Mouse (Mus musculus) kidney, adult 2 months (tissue): ENCODE measurements around the gene Atg10. TPM values are rescaled to one million over a fixed set of nuclear protein-coding genes. Genes with fewer than 3 reads are reported as not detected.
A peak's percentile ranks its signal among the peaks of the same experiment; 100 is the strongest.

Source experiments
- DNase-seq: peaks from one replicate; pipeline ENCODE4 v3.0.0; 2021
- H3K27ac ChIP-seq: fragments of 200-500 bp; 2 replicates; pipeline ENCODE4 v1.5.1; 2012; ENCODE audit warnings: low read depth, low read length, control low read depth, inconsistent platforms; ENCODE audit not compliant: insufficient read depth
- H3K27me3 ChIP-seq: fragments of 200-500 bp; replicated peaks from 2 replicates; pipeline ENCODE4 v1.6.1; 2012; ENCODE audit warnings: mild to moderate bottlenecking, moderate library complexity, low read length, inconsistent platforms; ENCODE audit not compliant: control insufficient read depth, insufficient read depth
- H3K36me3 ChIP-seq: fragments of 200-500 bp; 2 replicates; pipeline ENCODE4 v1.6.1; 2012; ENCODE audit warnings: mild to moderate bottlenecking, moderate library complexity, low read length, inconsistent platforms; ENCODE audit not compliant: control insufficient read depth, insufficient read depth
- H3K4me1 ChIP-seq: fragments of 200-500 bp; 2 replicates; pipeline ENCODE4 v1.6.1; 2011; ENCODE audit warnings: low read length; ENCODE audit not compliant: control insufficient read depth, insufficient read depth
- H3K4me3 ChIP-seq: fragments of 200-500 bp; 2 replicates; pipeline ENCODE4 v1.5.1; 2011; ENCODE audit warnings: mild to moderate bottlenecking, low read depth, low read length, control low read depth; ENCODE audit not compliant: insufficient read depth
- CTCF ChIP-seq: fragments of 200-500 bp; conservative IDR thresholded peaks from 2 replicates; pipeline ENCODE4 v1.5.1; 2011; ENCODE audit warnings: low read depth, mild to moderate bottlenecking, control low read depth, low read length, moderate library complexity, mixed read lengths; ENCODE audit not compliant: insufficient read depth, insufficient read length
- POLR2A ChIP-seq: fragments of 200-500 bp; IDR thresholded peaks from one replicate; pipeline ENCODE4 v1.6.1; 2011; ENCODE audit warnings: low read depth, low read length, control low read depth
- WGBS: fragments of 180-500 bp; shearing (Covaris S2); methylation state at CpG from one replicate; pipeline ENCODE4 v1.1.7; 2018; 5-methylcytosine and 5-hydroxymethylcytosine counted together
- polyA plus RNA-seq: library from polyadenylated mRNA; depleted of rRNA; stranded (reverse); fragments of >200 nt; gene quantifications from 2 replicates; pipeline ENCODE4 v1.2.3, GENCODE M21; 2012

Atg10 gene
- polyA plus RNA-seq, 1 experiment = 7.8 TPM

DNA sequence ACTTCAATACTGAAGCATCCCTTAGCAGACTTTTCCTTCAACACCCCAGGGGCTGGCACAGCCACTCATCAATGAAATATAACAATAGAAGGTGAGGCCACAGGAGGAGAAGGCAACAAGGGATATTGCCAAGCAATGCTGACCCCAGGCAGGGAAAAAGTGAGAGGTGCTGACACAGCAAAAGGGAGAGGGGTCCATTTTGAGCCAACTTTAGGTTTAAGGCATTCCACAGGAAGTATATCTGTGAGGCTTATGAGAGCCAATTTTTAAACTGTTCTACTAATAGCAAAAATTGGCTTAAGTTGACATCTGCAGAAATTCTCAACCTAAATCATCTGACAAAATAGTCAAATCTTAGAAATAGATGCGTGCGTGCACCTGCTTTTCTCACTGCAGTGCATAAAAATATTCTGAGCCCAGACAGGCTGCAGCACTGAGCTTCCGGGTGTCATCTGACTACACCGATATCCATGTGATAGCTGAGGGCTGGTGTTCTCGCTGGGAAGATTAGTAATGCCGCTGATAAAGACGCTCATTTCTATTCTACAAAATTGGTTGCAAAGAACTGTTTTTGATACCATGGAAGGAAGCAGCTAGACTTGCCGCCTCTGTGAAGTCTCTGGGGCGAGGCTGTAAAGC, 116.3 kb downstream of the Atg10 start:
- TF ChIP-seq CTCF = no peak
- TF ChIP-seq POLR2A = no peak
- DNase-seq = no peak
- WGBS = 96% methylated on average over 9 of the region's 9 CpGs

DNA sequence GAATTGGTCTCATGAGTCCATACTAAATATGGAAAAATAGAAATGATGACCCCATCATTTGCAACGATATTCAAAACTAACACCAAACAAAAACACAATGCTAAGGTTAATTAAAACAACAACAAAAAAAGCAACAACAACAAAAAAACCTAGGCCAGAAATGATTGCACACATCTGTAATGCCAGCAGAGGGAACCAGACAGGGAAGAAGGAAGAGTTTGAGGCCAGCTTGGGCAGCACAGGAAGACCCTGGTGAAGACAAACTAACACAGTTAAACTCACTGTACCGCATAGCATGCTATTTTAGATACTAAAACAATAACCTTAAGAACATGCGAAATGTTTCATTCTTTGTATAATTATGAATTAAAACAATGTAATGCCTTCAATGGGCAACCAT, 121.5 kb downstream of the Atg10 start:
- no peaks in the 10 kb centered on the region for H3K27me3 ChIP-seq
- H3K4me3 ChIP-seq = no peak overlapping the region
- WGBS = 91% methylated on average over 3 of the region's 3 CpGs

More for the DNA sequence above, 116.3 kb downstream of the Atg10 start:
- H3K27ac ChIP-seq = no peak overlapping the region
- no peaks in the 10 kb centered on the region for H3K4me1 ChIP-seq
- no peak overlapping the region for H3K4me3 ChIP-seq
- no peaks in the 10 kb centered on the region for H3K27me3 ChIP-seq
- H3K36me3 ChIP-seq = no peaks in the 10 kb centered on the region

DNA sequence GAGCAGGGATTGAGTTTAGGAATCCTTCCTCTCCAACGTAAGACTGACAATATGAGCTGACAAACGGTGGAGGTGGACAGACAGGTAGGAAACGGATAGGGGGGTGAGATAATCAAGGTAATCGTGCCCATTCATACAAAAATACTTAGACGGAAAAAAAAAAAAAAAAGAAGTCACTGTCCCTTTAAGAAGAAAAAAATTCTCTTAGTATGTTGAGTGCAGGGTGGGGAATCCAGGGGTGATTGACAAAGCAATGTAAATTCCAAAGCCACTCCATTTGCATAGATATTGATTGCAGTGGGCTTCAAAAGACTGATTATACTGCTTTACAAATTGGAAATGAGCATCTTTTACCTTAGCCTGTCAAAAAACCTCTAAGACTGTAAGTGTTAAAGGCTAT, 123.4 kb downstream of the Atg10 start:
- DNase-seq = no peak

More for the DNA sequence above, 121.5 kb downstream of the Atg10 start:
- H3K27ac ChIP-seq = no peak overlapping the region
- no peaks in the 10 kb centered on the region for H3K36me3 ChIP-seq
- DNase-seq = no peak
- TF ChIP-seq CTCF = 0 out of 2 replicates have a peak, but pooled peaks have one; percentile 14
- no peak for TF ChIP-seq POLR2A
- no peaks in the 10 kb centered on the region for H3K4me1 ChIP-seq

DNA sequence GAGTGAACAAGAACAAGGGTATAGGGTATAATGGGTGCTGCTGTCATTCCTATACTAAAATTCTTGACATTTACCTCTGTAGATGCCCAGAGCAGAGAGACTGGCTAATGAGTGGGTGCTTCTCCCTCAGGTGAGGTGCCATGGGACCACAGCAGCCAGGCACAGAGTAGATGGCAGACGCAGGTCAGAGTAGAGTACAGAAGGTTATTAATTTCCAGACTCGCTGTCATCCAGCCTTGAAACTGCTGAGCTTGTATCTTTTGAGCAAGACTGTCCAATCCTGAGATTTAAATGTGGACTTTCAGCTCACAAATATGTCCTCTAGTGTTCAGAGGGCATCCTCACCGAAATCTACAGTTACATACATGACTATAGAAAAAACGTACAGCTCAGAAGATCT, 128.9 kb downstream of the Atg10 start:
- 49% methylated on average over 4 of the region's 4 CpGs for WGBS
- no peaks in the 10 kb centered on the region for H3K36me3 ChIP-seq
- no peak for TF ChIP-seq POLR2A
- peaks cover 3% of the 10 kb centered on the region; the same call in 1 of the 2 replicates for H3K4me1 ChIP-seq
- no peak overlapping the region for H3K27ac ChIP-seq
- H3K27me3 ChIP-seq = no peaks in the 10 kb centered on the region
- DNase-seq = peak; percentile 74
- no peak overlapping the region for H3K4me3 ChIP-seq

More for the DNA sequence above, 123.4 kb downstream of the Atg10 start:
- Histone ChIP-seq H3K4me1 (no peaks in the 10 kb centered on the region), H3K27ac (no peak overlapping the region), H3K36me3 (no peaks in the 10 kb centered on the region), H3K4me3 (no peak overlapping the region), H3K27me3 (no peaks in the 10 kb centered on the region)
- TF ChIP-seq CTCF = no peak
- TF ChIP-seq POLR2A = no peak
- 77% methylated on average over 5 of the region's 5 CpGs for WGBS

DNA sequence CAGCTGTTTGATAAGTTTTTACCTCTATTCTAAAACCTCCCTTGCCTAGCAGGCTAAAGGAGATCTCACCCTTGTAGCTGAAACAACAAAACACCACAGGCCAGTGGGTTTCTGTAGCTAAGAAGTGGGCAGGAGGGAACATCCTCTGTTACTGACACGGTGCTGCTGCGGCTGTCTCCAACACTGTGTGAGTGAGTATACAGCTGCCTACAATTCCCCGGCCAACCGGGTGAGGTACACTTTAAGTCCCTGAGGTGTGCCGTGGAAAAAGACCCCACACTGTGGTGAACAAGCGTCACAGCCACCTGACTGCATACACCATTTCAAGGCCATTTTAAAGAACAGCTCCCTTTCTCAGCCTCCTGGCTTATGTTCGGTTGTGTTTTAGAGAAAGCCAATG, 129.6 kb downstream of the Atg10 start:
- 32% methylated on average over 7 of the region's 7 CpGs for WGBS
- Histone ChIP-seq H3K4me1 (peaks cover 3% of the 10 kb centered on the region; the same call in 1 of the 2 replicates), H3K27ac (no peak overlapping the region), H3K4me3 (no peak overlapping the region), H3K27me3 (no peaks in the 10 kb centered on the region), H3K36me3 (no peaks in the 10 kb centered on the region)
- peak; percentile 9 for DNase-seq
- TF ChIP-seq POLR2A (no peak), CTCF (no peak)

DNA sequence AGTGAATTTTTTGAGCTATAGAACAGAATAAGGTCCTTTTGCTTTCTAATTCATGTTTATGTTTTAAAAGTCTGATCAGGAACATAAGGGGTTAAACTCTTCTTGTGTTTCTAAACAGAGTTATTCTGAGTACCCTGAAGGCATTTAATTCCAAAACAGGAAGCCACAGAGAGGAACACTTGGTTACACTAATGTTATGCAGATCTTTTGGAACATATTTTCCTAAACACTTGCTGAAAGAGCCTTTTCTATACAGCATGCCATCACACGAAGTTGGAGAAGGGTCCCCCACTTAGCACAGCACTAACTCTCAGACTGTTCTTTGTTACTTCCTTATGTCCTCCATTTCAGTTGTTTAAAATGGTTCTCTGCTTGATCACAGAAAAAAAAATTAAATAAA, 130.2 kb downstream of the Atg10 start:
- peak; percentile 8 for DNase-seq
- Histone ChIP-seq H3K27ac (no peak overlapping the region), H3K4me1 (peaks cover 3% of the 10 kb centered on the region; the same call in 1 of the 2 replicates), H3K27me3 (no peaks in the 10 kb centered on the region), H3K36me3 (no peaks in the 10 kb centered on the region), H3K4me3 (no peak overlapping the region)
- TF ChIP-seq CTCF = no peak
- no peak for TF ChIP-seq POLR2A
- 20% methylated on average over 1 of the region's 1 CpGs for WGBS

DNA sequence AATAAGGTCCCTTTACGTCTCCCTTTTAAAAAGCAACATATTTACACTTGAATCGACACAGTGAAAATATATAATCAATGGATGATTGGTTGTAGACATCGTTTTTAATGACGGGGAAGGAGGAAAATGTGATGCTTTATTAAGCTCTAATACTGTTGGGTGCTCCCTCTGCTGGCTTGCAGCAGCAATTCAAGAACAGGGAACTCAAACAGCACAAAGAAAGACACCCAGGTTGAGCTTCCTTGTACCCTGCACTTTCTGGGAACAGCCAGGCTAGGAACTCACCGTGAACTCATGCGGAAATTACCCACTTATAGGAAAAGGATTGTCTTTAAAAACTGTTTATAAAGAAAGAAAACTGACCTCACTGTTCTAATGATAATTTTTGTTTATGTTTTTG, 130.6 kb downstream of the Atg10 start:
- H3K27ac ChIP-seq = no peak overlapping the region
- WGBS = 19% methylated on average over 6 of the region's 6 CpGs
- peak; percentile 57 for DNase-seq

More for the DNA sequence above, 130.6 kb downstream of the Atg10 start:
- TF ChIP-seq CTCF (peak; percentile 51; the same call in 1 of the 2 replicates), POLR2A (no peak)
- Histone ChIP-seq H3K4me1 (peaks cover 3% of the 10 kb centered on the region; the same call in 1 of the 2 replicates), H3K27me3 (no peaks in the 10 kb centered on the region), H3K36me3 (no peaks in the 10 kb centered on the region), H3K4me3 (no peak overlapping the region)
